Mouse (Mus musculus) thymus, adult 2 months (tissue): ENCODE data around the gene Sh3pxd2a. TPM values are rescaled to one million over a fixed set of nuclear protein-coding genes. Genes with fewer than 3 reads are reported as not detected.

Source experiments
- DNase-seq: peaks from one replicate; pipeline ENCODE4 v3.0.0; 2021
- H3K27ac ChIP-seq: fragments of 200-500 bp; 2 replicates; pipeline ENCODE4 v1.5.1; 2012; ENCODE audit warnings: low read length, control low read depth; ENCODE audit not compliant: control insufficient read depth, insufficient read depth
- H3K27me3 ChIP-seq: fragments of 200-500 bp; 2 replicates; pipeline ENCODE4 v1.6.1; 2012; ENCODE audit warnings: mild to moderate bottlenecking, low read length, moderate library complexity, mixed read lengths; ENCODE audit not compliant: control insufficient read depth, insufficient read depth
- H3K36me3 ChIP-seq: fragments of 200-500 bp; 2 replicates; pipeline ENCODE4 v1.6.1; 2012; ENCODE audit warnings: mild to moderate bottlenecking, low read length, moderate library complexity; ENCODE audit not compliant: control insufficient read depth, insufficient read depth
- H3K4me1 ChIP-seq: fragments of 200-500 bp; replicated peaks from 2 replicates; pipeline ENCODE4 v1.6.1; 2012; ENCODE audit warnings: low read length; ENCODE audit not compliant: control insufficient read depth, insufficient read depth
- H3K4me3 ChIP-seq: fragments of 200-500 bp; 2 replicates; pipeline ENCODE4 v1.5.1; 2012; ENCODE audit warnings: mild to moderate bottlenecking, low read length, control low read depth, moderate library complexity; ENCODE audit not compliant: control insufficient read depth, insufficient read depth
- CTCF ChIP-seq: fragments of 200-500 bp; IDR thresholded peaks from 2 replicates; pipeline ENCODE4 v1.5.1; 2012; ENCODE audit warnings: mild to moderate bottlenecking, control low read depth, low read length, moderate library complexity, borderline replicate concordance; ENCODE audit not compliant: control insufficient read depth, poor library complexity, insufficient read depth; ENCODE audit errors: extremely low read depth
- POLR2A ChIP-seq: fragments of 200-500 bp; IDR thresholded peaks from 2 replicates; pipeline ENCODE4 v1.6.1; 2012; ENCODE audit warnings: mild to moderate bottlenecking, low read length, control low read depth, moderate library complexity; ENCODE audit not compliant: control insufficient read depth, poor library complexity, insufficient read depth; ENCODE audit errors: extremely low read depth
- WGBS: fragments of 180-500 bp; shearing (Covaris S2); methylation state at CpG from one replicate; pipeline ENCODE4 v1.1.7; 2018; 5-methylcytosine and 5-hydroxymethylcytosine counted together
- polyA plus RNA-seq: library from polyadenylated mRNA; depleted of rRNA; stranded (reverse); fragments of >200 nt; gene quantifications from 2 replicates; pipeline ENCODE4 v1.2.3, GENCODE M21; 2012

Sh3pxd2a gene
- polyA plus RNA-seq, 1 experiment, result 19.4 TPM

GRCm38 (mm10) chr19:47316288-47317062 lies 147.7 kb downstream of the Sh3pxd2a start:
- peaks cover 3% of the 10 kb centered on the region; the same call in 1 of the 2 replicates for H3K4me1 ChIP-seq
- no peak overlapping the region for H3K27ac ChIP-seq
- H3K4me3 ChIP-seq, result no peak overlapping the region
- no peaks in the 10 kb centered on the region for H3K36me3 ChIP-seq
- no peaks in the 10 kb centered on the region for H3K27me3 ChIP-seq
- DNase-seq, result no peak
- TF ChIP-seq POLR2A (no peak), CTCF (no peak)
- 90% methylated on average over 19 of the region's 19 CpGs for WGBS

GRCm38 (mm10) chr19:47315917-47316265 lies 148.3 kb downstream of the Sh3pxd2a start:
- Histone ChIP-seq H3K4me1 (peaks cover 3% of the 10 kb centered on the region; the same call in 1 of the 2 replicates), H3K27me3 (no peaks in the 10 kb centered on the region), H3K36me3 (no peaks in the 10 kb centered on the region), H3K27ac (no peak overlapping the region), H3K4me3 (no peak overlapping the region)
- TF ChIP-seq POLR2A (no peak), CTCF (no peak)
- no peak for DNase-seq
- 79% methylated on average over 1 of the region's 1 CpGs for WGBS

DNA sequence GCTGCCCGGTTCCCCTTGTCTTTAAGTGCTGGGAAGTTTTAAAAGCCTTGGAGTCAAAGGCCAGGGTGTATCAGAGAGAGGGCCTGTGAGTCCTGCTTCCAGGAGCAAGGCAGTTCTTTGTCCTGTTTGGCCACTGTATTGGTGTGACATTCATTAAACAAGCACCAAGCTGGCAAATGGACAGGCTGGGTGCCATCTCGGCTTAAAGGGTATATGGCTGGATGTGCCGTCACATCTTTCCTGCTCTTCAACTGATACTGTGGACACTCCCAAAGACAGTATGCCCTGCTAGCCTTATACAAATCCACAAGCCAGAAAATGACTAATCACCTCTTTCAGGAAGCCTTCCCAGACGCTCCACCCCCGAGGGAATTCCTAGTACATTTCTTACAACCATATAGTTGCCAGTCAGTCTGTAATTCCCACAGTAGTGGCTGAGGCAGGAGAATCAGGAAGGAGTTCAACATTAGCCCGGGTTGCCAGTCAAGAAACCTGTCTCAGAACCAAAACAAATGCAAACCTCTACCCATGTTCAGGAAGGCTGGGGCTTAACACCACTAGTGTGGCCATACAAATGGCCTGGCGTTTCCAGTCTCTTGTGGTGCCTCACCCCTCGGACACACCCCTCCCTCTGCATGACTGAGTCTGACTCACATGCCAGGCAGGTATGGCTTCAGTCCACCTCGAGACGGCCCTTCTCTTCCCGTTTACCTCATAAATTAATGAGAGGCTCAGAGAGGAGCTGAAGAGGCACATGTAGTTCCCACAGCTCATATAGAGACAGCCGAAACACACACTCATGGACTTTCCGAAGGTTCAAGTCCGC lies 148.9 kb downstream of the Sh3pxd2a start:
- Histone ChIP-seq H3K36me3 (no peaks in the 10 kb centered on the region), H3K27ac (no peak overlapping the region), H3K4me1 (peaks cover 3% of the 10 kb centered on the region; the same call in 1 of the 2 replicates), H3K27me3 (no peaks in the 10 kb centered on the region), H3K4me3 (no peak overlapping the region)
- no peak for DNase-seq
- no peak for TF ChIP-seq CTCF
- TF ChIP-seq POLR2A, result no peak
- WGBS, result 86% methylated on average over 14 of the region's 14 CpGs

GRCm38 (mm10) chr19:47314076-47314941 lies 149.9 kb downstream of the Sh3pxd2a start:
- Histone ChIP-seq H3K27ac (no peak overlapping the region; the same call in 1 of the 2 replicates), H3K27me3 (no peaks in the 10 kb centered on the region), H3K36me3 (no peaks in the 10 kb centered on the region), H3K4me1 (peaks cover 3% of the 10 kb centered on the region; the same call in 1 of the 2 replicates), H3K4me3 (no peak overlapping the region)
- TF ChIP-seq POLR2A (no peak), CTCF (no peak)
- WGBS, result 30% methylated on average over 49 of the region's 49 CpGs
- DNase-seq, result peak; percentile 27

DNA sequence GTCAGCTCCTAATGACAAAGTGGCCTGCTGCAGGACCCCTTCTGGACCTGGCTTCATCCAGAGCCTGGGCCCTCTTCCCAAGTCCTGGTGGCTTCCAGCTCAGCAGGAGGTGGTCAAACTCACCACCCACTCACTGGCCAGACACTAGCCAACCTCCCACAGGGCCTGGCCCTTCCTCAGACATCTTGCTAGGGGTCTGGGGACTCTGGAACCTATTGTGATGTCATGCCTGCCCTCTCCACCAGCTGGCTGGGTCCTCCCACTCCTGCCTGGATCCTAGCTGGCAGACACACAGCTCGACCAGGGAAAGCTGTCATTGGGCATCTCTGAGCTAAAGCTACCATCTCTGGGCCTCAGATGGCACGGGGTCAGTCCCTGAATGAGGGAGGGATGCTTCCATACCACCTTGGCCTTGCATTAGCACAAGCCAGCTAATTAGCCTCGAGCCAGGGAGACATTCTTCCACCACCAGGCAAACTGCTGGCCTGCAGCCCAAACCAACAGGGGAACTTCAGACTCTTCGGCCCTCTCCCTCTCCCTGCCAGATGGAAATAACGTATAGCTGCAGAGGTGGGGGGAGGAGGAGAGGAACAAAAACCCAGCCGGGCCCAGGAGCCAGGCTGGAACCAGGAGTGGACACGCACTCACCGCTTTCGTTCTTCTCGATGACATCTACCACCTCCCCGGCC lies 150.7 kb downstream of the Sh3pxd2a start:
- Histone ChIP-seq H3K4me1 (peaks cover 3% of the 10 kb centered on the region; the same call in 1 of the 2 replicates), H3K4me3 (no peak overlapping the region), H3K27me3 (no peaks in the 10 kb centered on the region), H3K27ac (no peak overlapping the region), H3K36me3 (no peaks in the 10 kb centered on the region)
- TF ChIP-seq CTCF (no peak), POLR2A (no peak)
- no peak for DNase-seq
- 56% methylated on average over 11 of the region's 11 CpGs for WGBS
